Mouse (Mus musculus): Measurements from ENCODE around the gene Rubcnl. TPM values are rescaled to one million over a fixed set of nuclear protein-coding genes. Genes with fewer than 3 reads are reported as not detected.
A peak's percentile ranks its signal among the peaks of the same experiment; 100 is the strongest.

The Rubcnl gene
- 0.39 and 0.73 TPM in 2 replicates for polyA plus RNA-seq (2015; fragmentation: Nextera tagmentation; extraction: Ambion mirVana)

DNA sequence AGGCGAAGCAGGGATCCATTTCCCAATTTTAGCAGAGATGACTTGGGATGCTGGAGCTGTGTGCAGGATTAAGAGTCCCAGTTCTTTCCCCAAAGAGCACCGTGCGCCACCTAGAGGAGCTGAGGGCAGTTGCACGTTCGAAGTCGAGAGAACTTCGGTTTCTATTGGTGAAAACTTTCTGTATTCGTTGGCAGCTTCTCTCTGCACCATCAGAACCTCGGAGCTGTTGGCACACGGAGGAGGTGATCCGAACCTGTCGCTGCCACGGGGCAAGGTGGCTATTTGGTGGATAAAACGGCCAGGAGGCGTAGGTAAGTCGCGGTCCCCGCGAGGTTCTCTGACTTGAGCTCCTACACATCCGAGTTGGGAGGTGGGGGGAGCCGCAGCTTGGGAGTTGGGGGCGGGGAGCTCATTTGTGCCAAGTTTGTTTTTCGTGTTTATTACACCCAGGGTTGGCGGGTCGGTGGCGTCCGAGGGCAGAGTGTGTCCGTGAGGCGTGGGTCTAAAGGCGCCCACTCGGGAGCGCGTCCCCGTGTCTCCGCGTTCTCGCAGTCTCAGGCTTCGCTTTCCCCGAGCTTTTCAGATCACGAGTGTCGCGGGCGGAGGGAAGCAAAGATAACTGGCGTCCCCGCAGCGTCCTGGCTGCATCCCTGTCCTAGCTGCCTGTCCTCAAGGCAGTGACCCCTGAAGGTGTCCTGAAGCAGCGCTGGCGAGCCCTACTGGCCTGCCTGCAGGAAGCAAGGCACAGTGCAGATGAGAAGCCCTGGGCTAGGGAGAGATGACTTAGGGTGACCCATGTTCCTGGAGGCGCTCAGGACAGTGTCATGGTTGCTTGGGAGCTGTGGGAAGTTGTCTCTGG, at the start of gene Rubcnl:
Gene Rubcnl, plus strand, starts transcription at position 172 of the 859 bp plus-strand sequence.
- WGBS = 1% methylated on average over 49 of the region's 49 CpGs
- Histone ChIP-seq H3K4me3 (replicated peaks) (peak within 1 kb of the TSS; percentile 58), H3K27me3 (no peaks in the 10 kb centered on the region; the same call in 1 of the 2 replicates), H3K4me2 (peak within 1 kb of the TSS; percentile 96), H3K9ac (peak within 1 kb of the TSS; percentile 54), H3K4me1 (peaks cover 8% of the 10 kb centered on the region), H3K9me3 (replicated peaks) (no peaks in the 10 kb centered on the region), H3K36me3 (no peaks in the 10 kb centered on the region), H3K27ac (no peak within 1 kb of the TSS)
- peak; percentile 74 for ATAC-seq (replicated peaks; ENCODE audit: low FRiP score)

DNA sequence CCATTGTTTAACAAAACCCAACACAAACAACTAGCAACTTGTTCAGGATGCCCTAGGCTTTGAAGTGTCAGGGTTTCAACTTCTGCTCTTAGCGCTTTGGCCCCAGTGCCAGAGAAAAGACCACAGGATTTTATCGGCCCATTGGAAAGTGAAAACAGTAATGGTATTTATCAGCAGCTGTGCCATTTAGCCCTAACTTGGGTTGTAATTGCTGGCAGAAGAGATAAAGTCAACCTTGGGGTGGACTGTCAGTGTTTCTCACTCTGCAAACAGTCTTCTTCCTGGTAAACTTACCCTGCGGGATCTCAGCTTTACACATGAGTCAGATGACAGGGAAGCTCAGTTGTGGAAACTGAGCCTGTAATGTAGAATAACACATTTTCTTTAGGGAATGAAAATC, 43.6 kb upstream of the Rubcnl start:
- ATAC-seq (replicated peaks; ENCODE audit: low FRiP score) = no peak
- H3K4me1 ChIP-seq = no peaks in the 10 kb centered on the region
- H3K4me3 ChIP-seq (replicated peaks) = no peak overlapping the region
- no peak overlapping the region for H3K9ac ChIP-seq
- H3K9me3 ChIP-seq (replicated peaks) = no peaks in the 10 kb centered on the region
- WGBS = 39% methylated on average over 3 of the region's 3 CpGs
- no peaks in the 10 kb centered on the region for H3K27me3 ChIP-seq
- no peak overlapping the region for H3K4me2 ChIP-seq
- H3K36me3 ChIP-seq = no peaks in the 10 kb centered on the region
- H3K27ac ChIP-seq = no peak overlapping the region

DNA sequence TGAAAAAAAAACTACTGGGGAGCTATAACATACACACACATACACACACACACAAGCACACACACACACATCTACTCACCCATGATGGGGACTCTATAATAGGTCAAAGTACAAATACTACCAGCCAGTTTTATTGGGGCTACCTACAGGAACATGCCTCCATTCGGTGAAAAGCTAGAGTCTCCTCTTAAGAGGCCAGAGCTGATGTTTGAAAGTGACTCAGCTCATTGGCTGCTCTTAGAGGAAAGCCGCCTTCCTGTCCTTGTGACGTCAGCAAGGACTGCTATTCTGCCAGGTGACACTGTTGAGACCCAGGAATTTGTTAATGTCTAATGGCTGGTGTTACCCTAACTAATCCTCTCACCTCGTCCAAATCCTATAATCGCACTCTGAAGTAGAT, 43.1 kb upstream of the Rubcnl start:
- Histone ChIP-seq H3K27ac (no peak overlapping the region), H3K36me3 (no peaks in the 10 kb centered on the region), H3K4me1 (no peaks in the 10 kb centered on the region), H3K9ac (no peak overlapping the region), H3K27me3 (no peaks in the 10 kb centered on the region), H3K4me2 (no peak overlapping the region), H3K9me3 (replicated peaks) (no peaks in the 10 kb centered on the region), H3K4me3 (replicated peaks) (no peak overlapping the region)
- WGBS = 81% methylated on average over 5 of the region's 5 CpGs
- ATAC-seq (replicated peaks; ENCODE audit: low FRiP score) = no peak

DNA sequence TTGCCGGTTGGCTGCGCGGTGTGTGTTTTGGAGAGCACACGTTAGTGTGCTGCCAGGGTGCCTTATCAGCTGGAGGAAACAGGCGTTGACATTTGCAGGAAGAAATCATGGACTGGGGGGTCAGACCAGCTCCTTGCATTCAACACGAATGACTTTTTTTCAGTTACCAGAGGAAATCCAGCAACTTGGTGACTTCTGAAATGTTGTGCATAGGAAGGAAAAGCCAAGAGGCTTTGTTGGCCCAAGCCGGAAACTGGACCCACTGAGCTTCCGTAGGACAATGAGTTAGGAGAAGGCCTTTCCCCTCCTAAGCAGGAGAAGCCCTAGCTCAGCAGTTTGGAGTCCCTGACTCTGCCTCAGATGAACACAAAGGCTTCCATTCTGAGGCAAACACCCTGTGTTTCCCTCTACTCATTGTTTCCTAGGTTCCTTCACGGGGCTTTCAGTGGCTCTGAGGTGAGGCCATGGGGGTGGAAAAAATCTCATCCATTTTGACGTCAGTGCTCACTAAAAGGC, 41.6 kb upstream of the Rubcnl start:
- Histone ChIP-seq H3K4me2 (no peak overlapping the region), H3K27ac (peak overlapping the region; percentile 66), H3K27me3 (no peaks in the 10 kb centered on the region), H3K9ac (no peak overlapping the region), H3K4me1 (no peaks in the 10 kb centered on the region), H3K4me3 (replicated peaks) (no peak overlapping the region), H3K36me3 (no peaks in the 10 kb centered on the region), H3K9me3 (replicated peaks) (no peaks in the 10 kb centered on the region)
- peak; percentile 52; the same call in 1 of the 2 replicates for ATAC-seq (replicated peaks; ENCODE audit: low FRiP score)
- 74% methylated on average over 10 of the region's 10 CpGs for WGBS

DNA sequence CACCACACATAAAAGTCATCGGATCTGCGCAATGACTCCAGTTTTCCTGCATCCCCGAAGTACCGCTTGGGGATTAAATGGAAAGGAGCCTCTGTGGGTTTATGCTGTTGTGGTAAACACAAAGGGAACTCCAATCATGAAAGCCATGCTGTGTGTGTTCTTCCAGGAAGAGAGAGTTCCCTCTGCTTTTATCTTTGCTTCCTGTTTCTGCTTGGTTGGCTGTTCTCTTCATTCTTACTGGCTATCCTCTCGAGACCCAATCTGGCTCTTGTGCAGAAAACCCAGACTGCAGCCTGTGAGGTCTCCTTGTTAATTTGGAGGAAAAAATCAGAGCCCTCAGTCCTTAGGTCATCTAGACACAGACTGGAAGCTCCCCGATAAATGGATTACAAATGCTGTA, 38.9 kb upstream of the Rubcnl start:
- Histone ChIP-seq H3K4me3 (replicated peaks) (no peak overlapping the region), H3K4me1 (no peaks in the 10 kb centered on the region), H3K27me3 (no peaks in the 10 kb centered on the region), H3K27ac (no peak overlapping the region), H3K4me2 (no peak overlapping the region), H3K9me3 (replicated peaks) (no peaks in the 10 kb centered on the region), H3K36me3 (no peaks in the 10 kb centered on the region), H3K9ac (no peak overlapping the region)
- 78% methylated on average over 6 of the region's 6 CpGs for WGBS
- no peak for ATAC-seq (replicated peaks; ENCODE audit: low FRiP score)

DNA sequence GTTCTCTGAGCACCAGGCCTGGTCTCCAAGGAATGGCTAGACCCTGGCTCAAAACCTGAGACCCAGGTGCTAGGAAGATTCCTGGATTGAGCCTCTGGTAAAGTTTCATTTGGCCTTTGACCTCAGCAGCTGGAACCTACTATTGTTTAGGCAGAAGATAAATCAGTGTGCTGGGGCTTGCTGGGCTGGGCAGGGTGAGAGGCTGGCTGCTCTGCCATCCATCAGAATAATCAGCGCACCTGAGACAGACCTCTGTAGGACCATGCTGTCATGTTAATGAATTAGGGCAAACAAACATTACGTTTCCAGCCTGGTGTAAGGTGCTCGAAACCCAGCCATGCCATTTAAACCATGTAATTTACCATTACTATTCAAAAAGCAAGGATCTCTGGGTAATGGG, 34.8 kb upstream of the Rubcnl start:
- WGBS = 42% methylated on average over 3 of the region's 3 CpGs
- Histone ChIP-seq H3K4me2 (no peak overlapping the region), H3K9ac (no peak overlapping the region), H3K27me3 (no peaks in the 10 kb centered on the region), H3K4me3 (replicated peaks) (no peak overlapping the region), H3K27ac (no peak overlapping the region), H3K36me3 (no peaks in the 10 kb centered on the region), H3K9me3 (replicated peaks) (no peaks in the 10 kb centered on the region), H3K4me1 (no peaks in the 10 kb centered on the region)
- no peak for ATAC-seq (replicated peaks; ENCODE audit: low FRiP score)

DNA sequence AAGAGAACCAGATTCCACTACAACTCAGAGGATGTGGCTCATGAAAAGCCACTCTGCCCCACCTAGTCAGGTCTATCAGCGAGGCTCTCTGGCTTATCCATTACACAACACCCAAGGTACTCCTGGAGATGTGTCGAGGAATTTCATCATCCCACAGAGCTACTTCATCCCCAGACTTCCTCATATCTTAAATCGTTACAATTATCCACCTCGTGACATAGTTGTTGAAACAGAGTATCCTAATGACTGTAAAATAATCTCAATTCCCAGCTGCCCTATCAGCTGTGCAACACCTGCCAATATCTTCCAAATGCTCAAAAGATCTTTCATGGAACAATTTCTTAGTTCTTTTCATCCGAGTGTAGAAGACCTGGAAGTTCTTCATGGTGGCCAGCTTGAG, 32.7 kb upstream of the Rubcnl start:
- H3K27ac ChIP-seq = no peak overlapping the region
- H3K4me2 ChIP-seq = no peak overlapping the region
- H3K36me3 ChIP-seq = no peaks in the 10 kb centered on the region
- H3K9me3 ChIP-seq (replicated peaks) = no peaks in the 10 kb centered on the region
- ATAC-seq (replicated peaks; ENCODE audit: low FRiP score) = no peak
- no peaks in the 10 kb centered on the region for H3K27me3 ChIP-seq
- 76% methylated on average over 5 of the region's 5 CpGs for WGBS
- H3K4me1 ChIP-seq = no peaks in the 10 kb centered on the region
- H3K4me3 ChIP-seq (replicated peaks) = no peak overlapping the region
- H3K9ac ChIP-seq = no peak overlapping the region

DNA sequence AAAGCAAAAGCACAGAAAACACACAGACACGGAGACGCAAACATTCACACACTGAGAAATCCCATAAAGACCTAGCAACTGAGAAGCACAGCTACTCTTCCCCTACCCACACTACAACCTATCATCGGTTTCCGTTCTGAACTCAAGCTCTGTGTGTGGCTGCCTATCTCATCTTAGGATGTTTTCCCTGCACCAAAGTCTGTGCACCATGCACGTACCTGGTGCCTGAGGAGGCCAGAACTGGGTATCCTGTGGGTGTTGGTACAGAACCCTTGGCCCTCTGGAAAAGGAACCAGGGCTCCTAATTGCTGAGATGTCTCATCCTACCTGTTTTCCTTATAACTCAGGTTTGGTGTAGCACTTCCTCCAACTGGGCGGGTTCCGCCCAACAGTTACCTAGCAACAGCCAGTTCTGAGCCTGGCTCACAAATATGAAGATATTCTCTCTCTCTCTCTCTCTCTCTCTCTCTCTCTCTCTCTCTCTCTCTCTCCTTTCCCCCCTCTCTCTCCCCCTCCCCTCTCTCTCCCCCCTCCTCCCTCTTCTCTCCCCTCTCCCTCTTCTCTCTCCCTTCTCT, 30.9 kb upstream of the Rubcnl start:
- H3K27ac ChIP-seq = no peak overlapping the region
- WGBS = 82% methylated on average over 7 of the region's 7 CpGs
- no peak for ATAC-seq (replicated peaks; ENCODE audit: low FRiP score)

DNA sequence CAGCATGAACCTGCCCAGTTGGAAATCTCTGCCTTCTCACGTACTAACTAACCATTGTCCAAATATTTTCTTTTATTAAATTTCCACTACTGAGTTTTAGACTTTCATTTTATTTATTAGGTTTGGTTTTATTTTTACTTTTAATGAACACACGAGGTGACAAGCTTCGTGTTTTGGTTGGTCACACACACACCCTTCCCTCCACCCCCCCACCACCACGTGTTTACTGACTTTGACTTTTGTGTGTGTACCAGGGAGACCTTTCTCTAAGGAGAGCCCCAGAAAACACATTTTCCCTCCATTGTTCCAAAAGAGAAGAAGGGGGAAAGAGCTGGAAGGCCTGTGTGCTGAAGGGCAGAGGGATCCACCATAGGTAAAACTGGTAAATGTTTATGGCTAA, 30.2 kb upstream of the Rubcnl start:
- H3K36me3 ChIP-seq = no peaks in the 10 kb centered on the region
- no peak for ATAC-seq (replicated peaks; ENCODE audit: low FRiP score)
- H3K9me3 ChIP-seq (replicated peaks) = no peaks in the 10 kb centered on the region
- H3K27me3 ChIP-seq = no peaks in the 10 kb centered on the region
- no peaks in the 10 kb centered on the region for H3K4me1 ChIP-seq
- 61% methylated on average over 4 of the region's 4 CpGs for WGBS
- no peak overlapping the region for H3K4me3 ChIP-seq (replicated peaks)
- no peak overlapping the region for H3K9ac ChIP-seq
- H3K27ac ChIP-seq = no peak overlapping the region
- H3K4me2 ChIP-seq = no peak overlapping the region

More for the DNA sequence above, 30.9 kb upstream of the Rubcnl start:
- Histone ChIP-seq H3K9me3 (replicated peaks) (no peaks in the 10 kb centered on the region), H3K9ac (no peak overlapping the region), H3K4me3 (replicated peaks) (no peak overlapping the region), H3K4me2 (no peak overlapping the region), H3K27me3 (no peaks in the 10 kb centered on the region), H3K4me1 (no peaks in the 10 kb centered on the region), H3K36me3 (no peaks in the 10 kb centered on the region)

DNA sequence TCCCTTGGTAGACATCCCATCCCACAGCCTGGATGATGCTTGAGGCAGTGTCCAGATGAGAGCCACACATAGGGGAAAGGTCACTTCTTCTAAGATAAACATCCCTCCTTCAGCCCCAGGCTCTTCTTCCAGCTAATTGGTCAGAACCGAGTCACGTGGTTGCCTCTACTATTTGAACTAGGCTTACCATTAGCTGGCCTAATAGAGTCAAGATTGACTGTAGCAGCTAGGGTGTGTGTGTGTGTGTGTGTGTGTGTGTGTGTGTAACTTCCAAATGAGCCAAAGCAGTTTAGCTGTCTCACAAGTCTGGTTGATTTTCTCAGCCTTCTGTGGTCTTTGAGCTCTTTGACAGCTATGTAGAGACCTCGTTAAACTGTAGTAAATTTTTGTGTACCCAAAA, 29.3 kb upstream of the Rubcnl start:
- no peak overlapping the region for H3K27ac ChIP-seq
- H3K4me3 ChIP-seq (replicated peaks) = no peak overlapping the region
- H3K27me3 ChIP-seq = no peaks in the 10 kb centered on the region
- WGBS = 79% methylated on average over 3 of the region's 3 CpGs
- no peaks in the 10 kb centered on the region for H3K36me3 ChIP-seq
- H3K9ac ChIP-seq = no peak overlapping the region
- H3K4me2 ChIP-seq = no peak overlapping the region
- no peaks in the 10 kb centered on the region for H3K9me3 ChIP-seq (replicated peaks)
- no peak for ATAC-seq (replicated peaks; ENCODE audit: low FRiP score)
- no peaks in the 10 kb centered on the region for H3K4me1 ChIP-seq

DNA sequence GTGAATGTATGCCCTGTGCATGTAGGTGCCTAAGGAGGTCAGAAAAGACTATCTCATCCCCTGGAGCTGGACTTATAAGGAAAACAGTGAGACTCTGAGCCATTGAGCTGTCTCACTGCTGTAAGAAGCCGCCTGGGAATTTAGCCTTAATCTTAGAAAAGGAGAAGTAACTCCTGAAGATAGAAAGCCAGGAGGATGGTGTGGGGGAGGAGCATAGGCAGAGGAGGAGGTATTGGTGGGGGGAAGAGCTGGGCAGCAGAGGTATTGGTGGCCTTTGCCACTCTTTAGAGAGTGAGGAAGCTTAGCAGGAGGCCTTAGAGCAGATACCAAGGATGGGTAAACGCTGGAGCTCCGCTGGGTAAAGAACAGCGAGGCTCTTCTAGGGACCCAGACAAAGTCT, 26.5 kb upstream of the Rubcnl start:
- Histone ChIP-seq H3K36me3 (no peaks in the 10 kb centered on the region), H3K4me2 (no peak overlapping the region), H3K9me3 (replicated peaks) (no peaks in the 10 kb centered on the region), H3K9ac (no peak overlapping the region), H3K27ac (no peak overlapping the region), H3K4me3 (replicated peaks) (no peak overlapping the region), H3K4me1 (no peaks in the 10 kb centered on the region), H3K27me3 (no peaks in the 10 kb centered on the region)
- 58% methylated on average over 4 of the region's 4 CpGs for WGBS
- ATAC-seq (replicated peaks; ENCODE audit: low FRiP score) = no peak

DNA sequence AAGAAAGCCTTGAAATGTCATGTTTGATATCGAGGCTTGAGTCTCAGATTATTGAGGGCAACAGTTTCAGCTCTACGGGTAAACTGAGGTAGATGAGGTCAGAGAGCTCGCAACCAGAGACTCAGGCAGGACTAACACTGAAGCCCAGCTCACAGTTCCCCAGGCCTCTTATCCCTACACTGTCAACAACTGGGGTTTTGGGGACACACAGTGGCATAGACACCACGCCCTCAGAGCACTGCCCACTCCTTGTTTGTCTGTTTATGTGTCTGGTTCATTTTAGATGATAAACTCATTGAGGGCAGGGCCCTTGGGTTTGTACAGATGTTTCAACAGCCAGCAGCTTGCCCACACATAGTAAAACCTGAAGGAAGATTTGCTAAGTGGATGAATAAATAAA, 25.9 kb upstream of the Rubcnl start:
- H3K4me3 ChIP-seq (replicated peaks) = no peak overlapping the region
- WGBS = 89% methylated on average over 4 of the region's 4 CpGs
- no peaks in the 10 kb centered on the region for H3K36me3 ChIP-seq
- H3K9me3 ChIP-seq (replicated peaks) = no peaks in the 10 kb centered on the region
- H3K4me2 ChIP-seq = no peak overlapping the region
- no peaks in the 10 kb centered on the region for H3K27me3 ChIP-seq
- H3K4me1 ChIP-seq = no peaks in the 10 kb centered on the region
- no peak overlapping the region for H3K9ac ChIP-seq
- no peak overlapping the region for H3K27ac ChIP-seq
- ATAC-seq (replicated peaks; ENCODE audit: low FRiP score) = no peak
